Mouse (Mus musculus) gastrocnemius, postnatal 25 days (tissue): ENCODE results near the gene Thrb. TPM values are rescaled to one million over a fixed set of nuclear protein-coding genes. Genes with fewer than 3 reads are reported as not detected.

ENCODE experiments used
- DNase-seq: peaks from one replicate; pipeline ENCODE4 v3.0.0; 2022
- total RNA-seq, 2 experiments: library from RNA; stranded (reverse); gene quantifications; 1 replicate in 1 of 2; 2 replicates in 1 of 2; pipeline ENCODE4 v1.2.3; 2021

The Thrb gene
- total RNA-seq, 2 experiments from 2014 or later, result 12.3 to 19.2 TPM

DNA sequence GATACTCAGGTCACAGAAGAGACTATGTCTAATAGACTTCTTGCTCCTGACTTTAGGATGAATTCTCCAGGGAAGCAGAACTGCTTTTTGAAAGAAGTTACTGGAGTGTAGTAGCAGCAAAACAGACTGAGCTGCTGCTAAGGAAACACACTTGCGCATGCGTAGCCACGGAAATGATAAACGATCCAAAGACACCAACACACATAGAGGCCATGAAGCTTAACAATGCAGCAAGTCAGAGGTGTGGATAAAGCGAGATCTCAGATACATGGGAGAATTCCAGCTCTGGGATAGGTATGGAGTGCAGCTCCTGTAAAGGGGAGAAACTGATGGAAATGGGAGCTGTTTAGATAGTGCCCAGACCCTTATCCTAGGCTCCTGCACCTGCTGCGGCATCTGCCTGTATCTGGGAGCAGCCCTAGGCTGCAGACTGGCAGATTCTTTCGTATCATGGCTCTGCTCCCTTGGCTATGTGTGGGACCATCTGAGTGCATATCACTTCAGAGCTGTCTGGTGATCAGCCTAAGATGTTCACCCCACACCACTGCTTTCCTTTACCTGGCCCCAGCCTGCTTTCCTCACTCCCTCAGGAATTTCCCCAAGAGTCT is 53.3 kb downstream of the Thrb start:
- no peak for DNase-seq

DNA sequence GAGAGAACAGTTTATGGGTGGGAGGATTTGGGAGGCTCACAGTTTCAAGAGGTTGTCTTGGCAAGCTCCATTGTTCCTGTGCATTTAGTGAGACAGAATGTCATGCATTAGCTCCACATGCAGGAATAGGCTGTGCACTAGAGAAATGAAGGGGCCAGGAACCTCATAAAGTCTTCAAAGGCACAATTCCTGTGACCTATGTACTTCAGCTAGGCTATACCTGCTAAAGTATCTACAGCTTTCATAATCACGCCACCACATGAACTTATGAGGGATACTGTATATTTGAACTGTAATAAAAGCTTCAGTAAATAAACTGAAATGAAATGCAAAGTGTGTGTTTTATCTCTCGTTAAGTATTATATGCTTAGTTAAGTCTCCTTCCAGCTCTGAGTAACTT is 59.4 kb downstream of the Thrb start:
- DNase-seq, result no peak

DNA sequence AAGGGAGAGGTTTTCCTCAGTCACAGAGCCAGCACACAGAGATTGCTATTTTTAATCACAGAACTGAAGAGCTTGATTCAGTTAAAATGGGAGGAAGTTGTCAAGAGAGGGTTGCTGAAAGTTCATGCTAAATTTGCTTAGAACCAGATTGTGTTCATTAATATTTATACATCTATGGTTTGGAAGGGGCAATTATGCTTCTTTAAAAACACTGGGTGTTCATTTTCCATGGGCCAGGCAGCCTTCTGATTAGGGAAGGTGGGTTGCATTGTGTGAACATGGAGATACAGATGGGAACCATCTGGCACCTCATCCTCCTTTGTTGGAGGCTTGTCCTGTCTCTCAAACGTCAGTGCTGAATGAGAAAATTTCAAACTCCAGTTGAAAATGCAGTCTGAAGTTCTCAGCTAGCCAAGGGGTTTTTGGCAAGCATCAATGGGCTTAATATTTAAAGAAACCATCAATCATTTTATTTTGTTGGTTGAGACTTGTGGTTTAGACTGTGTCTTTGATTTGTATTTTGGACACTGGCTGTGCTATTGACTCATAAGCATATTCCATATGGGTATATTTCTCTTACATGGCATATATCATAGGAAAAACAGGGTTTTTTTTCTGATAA is 62.9 kb downstream of the Thrb start:
- no peak for DNase-seq

DNA sequence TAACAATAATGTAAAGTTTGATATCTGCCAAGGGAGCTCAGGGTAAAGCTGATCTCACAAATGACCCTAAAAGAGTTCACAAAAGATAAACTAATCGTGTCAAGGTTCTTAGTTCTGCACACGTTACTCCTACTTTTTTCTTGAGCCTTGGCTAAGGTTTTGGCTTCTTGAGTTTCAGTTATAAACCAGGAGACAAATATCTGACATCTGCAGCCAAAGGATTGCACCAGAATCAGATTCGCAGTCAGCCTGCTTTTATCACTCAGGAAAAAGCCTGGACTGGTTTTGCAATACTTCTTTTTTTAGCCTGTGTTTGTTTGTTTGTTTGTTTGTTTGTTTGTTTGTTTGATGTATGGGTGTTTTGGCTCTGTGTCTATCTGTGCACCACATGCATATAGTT is 64.5 kb downstream of the Thrb start:
- no peak for DNase-seq

DNA sequence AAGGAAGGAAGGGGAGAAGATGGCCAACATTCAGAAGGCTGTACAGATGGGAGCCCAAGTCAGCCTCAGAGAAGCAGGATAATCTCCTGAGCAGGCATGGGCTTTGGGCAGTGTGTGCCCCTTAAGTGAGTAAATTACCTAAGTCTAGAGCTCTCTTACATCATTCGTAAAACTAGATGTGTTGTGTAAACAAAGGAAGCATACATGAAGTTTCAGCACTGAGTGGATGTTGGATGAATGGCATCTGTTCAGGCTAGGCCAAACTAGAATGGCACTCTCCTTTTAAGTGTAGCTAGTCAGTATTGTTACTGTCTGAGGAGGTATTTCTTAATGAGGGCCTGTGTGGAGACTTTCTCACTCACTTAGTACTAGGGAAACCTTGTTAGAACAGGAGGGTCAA is 66.8 kb downstream of the Thrb start:
- no peak for DNase-seq

DNA sequence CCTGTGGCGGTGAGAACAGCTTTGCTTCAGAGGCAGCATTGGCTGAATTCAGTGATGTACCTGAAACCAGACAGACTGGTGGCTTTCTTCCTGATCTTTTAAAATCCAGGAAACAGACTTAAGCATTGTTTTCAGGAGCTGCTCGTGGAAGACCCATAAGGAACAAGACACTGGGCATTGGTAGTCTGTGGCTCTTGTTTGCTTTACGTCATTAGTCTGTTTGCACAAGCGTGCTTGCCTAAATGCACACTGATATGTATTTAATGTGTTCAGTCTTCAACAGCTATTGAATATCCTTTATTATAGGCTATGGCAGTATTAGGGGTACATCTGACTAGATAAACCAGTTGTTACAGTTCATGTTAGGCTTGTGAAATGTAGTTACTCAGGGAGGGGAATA is 67.8 kb downstream of the Thrb start:
- no peak for DNase-seq

DNA sequence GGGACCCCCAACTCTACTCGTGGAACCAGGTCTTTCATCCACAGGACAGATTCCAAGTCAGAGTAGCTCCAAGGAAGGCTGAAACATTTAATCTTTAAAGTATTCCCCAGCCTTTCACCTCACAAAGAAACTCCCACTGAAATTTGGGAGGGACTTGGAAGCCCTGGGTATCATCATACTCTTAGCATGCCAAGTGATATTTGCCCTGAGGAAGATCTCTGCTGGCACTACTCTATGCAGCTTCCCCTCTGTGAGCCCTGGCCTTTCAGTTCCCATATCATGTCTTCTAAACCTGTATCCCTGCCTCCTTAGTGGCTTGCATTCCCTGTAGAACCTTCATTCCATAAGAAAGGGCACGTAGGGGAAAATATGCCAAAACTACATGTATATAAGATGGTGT is 68.8 kb downstream of the Thrb start:
- DNase-seq, result no peak

DNA sequence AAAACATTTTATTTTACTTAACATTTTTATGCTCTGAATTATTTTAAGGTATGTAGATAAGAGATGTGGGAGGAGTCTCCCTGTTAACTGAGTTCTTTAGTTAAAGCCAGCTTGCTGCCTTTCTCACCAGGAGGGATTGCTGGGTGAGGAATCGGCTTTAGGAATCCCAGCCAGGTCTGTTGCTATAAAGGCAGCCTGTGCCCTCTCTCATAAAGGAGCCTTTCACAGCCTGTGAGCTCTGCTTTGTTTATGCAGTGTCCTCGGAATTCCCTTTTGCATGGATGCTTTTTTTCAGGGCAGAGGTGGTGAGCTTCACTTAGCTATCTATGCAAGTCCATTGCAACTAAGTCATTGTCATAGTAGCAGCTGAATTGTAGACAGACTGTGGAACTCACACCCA is 71.0 kb downstream of the Thrb start:
- DNase-seq, result no peak

DNA sequence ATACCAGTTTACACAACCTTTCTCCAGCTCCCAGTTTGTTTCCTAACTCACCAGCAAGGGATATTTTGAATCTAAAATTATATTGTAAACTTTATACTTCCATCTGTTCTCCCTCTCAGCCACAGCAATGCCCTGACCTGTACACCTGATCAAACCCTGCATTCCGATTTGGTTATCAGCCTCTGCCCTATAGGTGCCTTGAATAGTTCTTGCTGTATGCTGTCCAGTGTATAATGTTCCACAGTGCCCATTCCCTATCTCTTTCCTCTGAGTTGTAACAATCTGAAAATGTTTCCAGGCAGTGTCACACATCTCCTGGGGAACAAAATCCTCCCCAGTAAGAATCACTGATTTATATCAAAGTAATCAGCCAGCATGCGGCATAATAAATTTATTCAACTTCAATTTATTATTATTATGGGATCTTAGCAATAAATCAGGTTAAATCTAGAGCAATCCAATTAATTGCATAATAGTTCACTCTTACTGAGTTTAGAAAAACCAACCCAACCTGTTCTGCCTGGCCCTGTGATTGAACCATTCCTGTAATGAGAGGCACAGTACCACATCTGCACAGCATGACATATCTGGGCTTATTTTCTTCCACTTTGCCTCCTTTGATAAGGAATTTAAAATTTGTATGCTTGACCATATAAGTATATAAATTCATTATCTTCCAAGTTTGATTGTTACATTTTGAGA is 73.2 kb downstream of the Thrb start:
- no peak for DNase-seq

DNA sequence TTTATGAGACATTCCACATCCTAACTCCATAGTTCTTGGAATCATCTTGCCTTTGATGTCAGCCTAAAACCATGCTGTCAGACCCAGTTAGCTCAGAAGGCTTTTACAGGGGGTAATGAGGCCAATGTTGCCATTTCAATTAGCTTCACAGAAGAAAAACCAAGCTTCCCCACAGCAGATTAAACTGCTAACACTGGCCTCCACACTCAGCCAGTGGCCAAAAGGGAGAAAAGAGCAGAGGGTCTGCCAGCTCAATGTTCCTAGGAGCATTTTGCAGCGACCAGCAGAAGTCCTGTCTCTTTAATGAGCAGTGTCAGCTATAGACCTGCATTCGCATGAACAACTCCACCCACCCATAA is 73.7 kb downstream of the Thrb start:
- no peak for DNase-seq

DNA sequence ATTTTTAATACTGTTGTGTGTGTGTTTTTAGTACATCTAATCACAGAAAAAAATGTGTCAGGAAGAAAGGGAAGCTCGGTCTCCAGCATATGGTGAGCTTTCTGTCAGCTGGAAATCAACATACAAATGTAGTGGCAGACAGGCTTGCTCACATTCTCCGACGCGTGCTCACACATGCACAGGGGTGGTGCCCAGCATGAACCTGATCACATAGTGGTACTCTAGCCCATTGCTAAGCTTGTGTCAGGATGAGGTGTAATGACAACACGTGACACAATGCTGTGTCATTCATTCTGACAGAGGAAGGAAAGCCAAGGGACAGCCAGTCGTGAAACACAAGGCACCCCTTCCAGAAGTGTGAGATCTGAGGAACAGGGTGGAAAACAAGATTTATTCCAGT is 75.4 kb downstream of the Thrb start:
- DNase-seq, result no peak

DNA sequence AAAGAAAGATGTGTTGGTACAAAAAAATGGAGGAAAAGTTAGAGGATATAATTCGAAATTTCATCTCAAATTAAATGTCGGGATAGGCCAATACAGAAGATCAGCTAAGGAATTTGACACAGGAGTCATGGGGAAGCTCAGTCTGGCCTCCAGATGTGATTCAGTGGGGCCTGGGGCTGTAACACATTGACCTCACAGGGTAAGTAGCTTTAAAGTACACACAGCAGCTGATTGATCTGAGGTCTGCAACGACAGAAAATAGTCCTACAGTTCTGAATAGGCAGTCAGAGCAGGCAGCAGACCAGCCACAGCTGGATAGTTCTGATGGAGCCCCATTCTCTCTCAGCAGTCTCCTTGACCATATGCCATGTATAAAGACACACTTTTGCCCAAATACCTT is 80.8 kb downstream of the Thrb start:
- no peak for DNase-seq

DNA sequence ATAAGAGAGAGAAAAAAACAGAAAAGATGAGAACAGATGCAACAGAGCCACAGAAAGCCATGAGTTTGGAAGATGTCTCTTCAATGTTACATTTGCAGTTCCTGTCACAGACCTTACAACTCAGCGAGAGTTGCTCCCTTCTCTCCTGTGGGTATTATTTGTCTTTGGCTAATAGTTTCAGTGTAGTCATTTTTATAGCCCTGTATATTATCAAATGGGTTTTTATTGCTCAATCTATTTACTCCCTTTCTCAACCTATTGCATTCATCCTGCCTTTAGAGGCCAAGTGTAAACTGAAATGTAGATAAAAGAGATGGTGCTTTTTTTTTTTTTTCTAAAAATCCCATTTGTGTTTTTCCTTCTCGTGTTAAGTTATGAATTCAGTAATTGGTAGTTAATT is 82.2 kb downstream of the Thrb start:
- DNase-seq, result no peak

DNA sequence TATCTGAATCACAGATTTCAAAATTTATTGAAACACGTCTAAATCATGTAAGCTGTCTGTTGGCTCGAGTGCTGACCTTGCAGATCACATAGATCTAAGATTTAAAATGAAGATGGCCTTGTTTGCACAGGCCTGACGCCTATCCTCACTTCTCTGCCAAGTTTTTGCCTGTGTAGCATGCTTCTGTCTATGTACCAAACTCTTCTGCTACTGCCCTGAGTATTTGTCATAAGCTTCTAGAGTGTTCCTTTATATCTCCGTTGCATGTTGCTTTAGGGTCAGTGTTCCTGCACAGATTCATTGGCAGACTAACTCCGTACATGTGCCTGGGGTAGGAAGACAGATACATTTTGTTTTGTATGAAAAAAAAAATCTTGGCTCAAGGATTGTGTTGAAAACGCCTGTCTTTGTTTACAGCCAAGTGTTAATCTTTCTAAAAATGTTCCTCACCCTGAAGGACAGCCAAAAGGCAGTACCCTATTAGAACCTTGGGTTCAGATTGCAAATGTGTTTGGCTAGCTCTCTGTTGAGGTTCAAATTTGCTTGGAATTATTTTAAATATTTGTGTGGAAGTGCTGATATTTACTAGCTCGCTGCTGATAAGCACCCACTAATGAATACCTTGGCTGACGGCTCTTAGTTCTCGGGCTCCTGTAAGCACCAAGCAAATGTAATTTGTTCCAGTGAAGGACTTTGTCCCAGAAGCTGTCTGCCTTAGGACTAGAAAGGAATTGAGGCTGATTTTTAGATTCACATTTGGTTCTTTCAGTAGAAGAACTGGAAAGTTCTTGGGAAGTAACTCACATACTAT is 83.0 kb downstream of the Thrb start:
- no peak for DNase-seq

DNA sequence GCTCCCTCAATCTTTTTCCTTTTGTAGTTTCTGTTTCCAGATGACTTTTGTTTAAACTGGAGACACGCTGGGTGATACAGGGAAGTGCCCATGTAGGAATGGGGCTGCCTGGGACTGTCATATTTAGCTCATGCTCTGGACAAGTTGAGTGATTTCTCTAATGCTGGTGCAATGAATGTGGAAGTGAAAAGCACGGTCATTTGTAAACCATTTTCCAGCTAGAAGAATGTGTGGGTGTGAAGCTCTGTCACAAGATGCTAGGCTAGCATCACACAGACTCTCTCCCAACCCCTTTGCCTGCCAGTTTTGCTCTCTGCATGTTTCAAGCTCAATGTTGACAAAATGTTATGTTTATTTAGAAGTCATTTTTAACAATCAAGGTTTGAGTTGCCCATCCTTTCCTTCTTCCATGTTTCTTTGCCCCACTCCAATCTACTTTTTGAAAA is 83.7 kb downstream of the Thrb start:
- DNase-seq, result no peak

DNA sequence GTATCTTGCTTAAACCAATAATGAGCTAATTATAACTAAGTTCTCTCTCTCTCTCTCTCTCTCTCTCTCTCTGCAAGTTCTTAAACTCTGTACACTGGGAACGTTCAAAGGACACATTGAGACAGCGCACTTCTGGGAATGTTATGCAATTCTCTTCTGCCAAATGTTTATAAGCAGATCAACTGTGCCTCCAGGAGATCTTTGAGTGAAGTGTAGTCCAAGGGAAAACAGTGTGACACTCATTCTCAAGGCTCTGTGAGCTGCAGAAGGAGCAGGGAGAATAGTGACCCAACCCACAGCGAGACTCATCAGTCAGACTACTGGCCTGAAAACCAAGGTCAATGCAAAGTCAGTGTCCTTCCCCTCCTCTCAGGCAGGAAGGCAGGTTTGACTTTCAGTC is 87.9 kb downstream of the Thrb start:
- DNase-seq, result no peak

DNA sequence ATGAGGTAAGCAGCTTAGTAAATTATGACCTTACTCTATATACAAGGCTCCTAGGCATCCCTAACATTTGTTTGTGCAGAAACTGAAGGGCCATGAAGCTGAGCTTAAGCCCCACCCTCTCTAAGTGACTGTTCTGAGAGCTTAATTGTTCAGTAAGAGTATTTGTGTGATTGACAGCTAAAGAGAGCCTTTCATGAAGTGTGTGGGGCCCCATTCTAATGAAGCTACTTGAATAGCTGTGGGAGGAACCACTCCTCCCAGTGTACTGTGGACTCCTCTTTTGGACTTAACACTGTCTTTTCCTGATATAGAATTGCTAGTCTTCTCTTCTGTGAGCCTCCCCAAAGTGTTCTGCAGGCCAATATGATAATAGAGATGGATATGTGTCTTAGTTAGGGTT is 88.9 kb downstream of the Thrb start:
- DNase-seq, result no peak

DNA sequence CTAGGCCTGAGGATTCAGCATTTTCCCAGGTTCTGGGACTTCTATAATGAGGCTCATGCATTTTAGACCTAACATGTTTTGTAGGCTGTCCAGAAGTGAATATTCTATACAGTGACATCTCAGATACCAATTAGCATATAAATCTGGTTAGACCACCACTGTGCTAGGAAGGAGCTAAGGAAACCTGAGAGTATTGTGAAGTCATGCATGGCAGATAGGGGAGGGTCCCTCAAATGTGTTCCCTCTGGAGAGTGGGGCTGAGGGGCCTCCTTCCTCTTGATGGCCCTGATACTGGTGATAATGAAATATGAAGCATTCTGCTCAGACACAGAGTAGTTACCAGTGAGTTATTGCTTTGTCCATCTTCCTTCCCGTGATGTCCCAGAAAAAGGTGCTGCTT is 91.8 kb downstream of the Thrb start:
- DNase-seq, result no peak

DNA sequence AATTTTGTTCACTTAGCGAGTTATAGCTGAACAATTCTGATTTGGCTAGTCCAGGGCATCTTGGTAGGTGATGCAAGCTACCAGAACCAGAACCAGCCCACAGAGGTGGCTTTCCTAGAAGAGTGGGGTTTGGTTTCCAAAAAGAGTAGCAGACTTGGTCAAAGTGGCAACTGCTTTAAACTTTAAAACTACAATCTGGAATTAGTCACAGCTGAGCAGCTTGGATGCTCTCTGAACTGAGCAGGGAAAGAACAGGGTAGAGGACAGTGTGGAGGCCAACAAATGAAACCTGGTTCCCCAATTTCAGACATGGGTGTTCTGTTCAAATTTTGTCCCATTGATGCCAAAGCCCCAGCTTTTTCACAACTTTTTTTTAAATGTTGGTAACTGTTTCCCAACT is 93.4 kb downstream of the Thrb start:
- DNase-seq, result no peak

DNA sequence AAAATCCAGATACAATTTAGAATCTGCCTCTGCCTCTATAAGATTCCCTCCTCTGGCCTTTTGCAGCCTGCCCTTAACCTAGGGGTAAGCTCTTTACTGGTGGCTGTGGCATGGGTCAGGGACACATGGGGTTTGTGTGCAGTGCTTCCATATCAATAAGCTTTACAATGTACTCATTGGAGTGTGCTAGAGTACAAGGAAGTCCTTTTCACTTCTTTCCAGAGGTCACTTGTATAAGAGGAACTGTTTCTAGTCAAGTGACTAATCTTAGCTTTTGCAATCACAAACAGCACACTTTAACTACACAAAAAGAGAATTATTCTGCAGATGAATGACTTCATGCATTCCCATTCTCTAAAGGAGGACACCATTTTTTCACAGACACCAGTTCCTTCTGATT is 96.7 kb downstream of the Thrb start:
- no peak for DNase-seq

DNA sequence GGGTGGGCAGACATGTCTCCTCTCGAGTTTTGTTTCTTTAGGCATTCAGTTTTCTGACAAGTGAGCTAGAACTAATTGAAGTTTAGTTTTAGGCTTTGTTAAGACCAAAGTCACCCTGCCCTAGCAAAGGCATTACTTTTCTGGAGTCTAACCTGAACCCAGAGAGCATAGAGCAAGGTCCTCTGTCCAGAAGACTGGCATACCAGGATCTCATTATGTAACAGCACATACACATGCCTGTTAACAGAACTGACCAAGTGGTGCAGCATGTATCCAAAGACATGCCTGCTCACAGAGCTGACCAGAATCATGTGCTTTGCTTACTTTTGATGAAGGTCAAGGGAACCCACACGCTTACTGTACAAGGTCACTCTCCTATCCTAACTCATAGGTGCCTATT is 107.9 kb downstream of the Thrb start:
- DNase-seq, result no peak

DNA sequence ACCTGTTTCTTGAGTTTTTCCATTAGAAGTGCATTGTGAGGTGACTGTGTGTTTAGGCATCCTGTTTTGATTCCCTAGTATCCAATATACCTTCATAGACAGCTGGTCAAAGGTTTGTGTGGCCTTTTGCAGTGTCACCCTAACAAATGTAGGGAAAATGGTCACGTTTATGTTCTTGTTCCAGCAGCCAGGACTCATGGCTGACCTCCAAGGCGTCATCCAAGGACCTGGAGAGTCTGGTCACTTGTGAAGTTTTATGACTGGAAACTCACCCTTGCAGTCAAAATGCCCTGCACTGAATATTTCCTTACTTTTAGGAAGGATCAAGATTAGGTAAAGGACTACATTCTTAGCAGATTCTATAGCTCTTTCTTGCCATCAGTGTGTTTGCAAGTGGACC is 114.3 kb downstream of the Thrb start:
- no peak for DNase-seq

DNA sequence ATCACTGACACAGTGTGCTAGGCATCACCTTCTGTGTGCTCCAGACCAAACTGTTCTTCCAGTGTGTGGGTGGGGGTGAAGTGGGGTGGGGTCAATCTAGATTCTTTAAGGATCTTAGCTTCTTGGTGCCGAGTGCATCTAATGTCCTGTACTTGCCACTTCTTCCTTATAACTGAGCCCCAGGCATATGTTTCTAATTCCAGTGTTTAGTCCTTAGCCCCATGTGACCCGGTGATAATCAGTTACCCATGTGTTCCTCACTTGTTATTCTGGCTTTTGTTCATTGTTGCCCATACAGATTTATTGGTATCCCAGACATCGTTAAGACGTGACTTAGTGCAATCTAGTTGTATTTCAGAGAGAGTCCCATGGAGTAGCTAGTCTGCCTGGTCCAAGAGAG is 121.9 kb downstream of the Thrb start:
- DNase-seq, result no peak
